Mouse (Mus musculus) forebrain, embryonic 16.5 days (tissue): Measurements from ENCODE around the gene Gnb1. TPM values are rescaled to one million over a fixed set of nuclear protein-coding genes. Genes with fewer than 3 reads are reported as not detected.
"Not testable (repeated sequence)": the region's sequence is repeated elsewhere in the genome, so short reads cannot be mapped to it uniquely, and the experiment has no call there.

Source experiments
- ATAC-seq: fragments of 200-750 bp; cut with Nextera tagmentation; 2 replicates; pipeline ENCODE4 v1.8.0; 2017; ENCODE audit warnings: mild to moderate bottlenecking, moderate library complexity
- H3K27ac ChIP-seq: fragments of 300-500 bp; sonication (generic); 2 replicates; pipeline ENCODE4 v1.5.1; 2014; ENCODE audit warnings: low read length, control low read depth
- H3K27me3 ChIP-seq: fragments of 300-500 bp; sonication (generic); replicated peaks from 2 replicates; pipeline ENCODE4 v1.6.1; 2014; ENCODE audit warnings: low read length; ENCODE audit not compliant: control insufficient read depth, insufficient read depth
- H3K36me3 ChIP-seq: fragments of 300-500 bp; sonication (generic); 2 replicates; pipeline ENCODE4 v1.6.1; 2014; ENCODE audit not compliant: control insufficient read depth, insufficient read depth
- H3K4me1 ChIP-seq: fragments of 300-500 bp; sonication (generic); replicated peaks from 2 replicates; pipeline ENCODE4 v1.6.1; 2014; ENCODE audit warnings: low read length; ENCODE audit not compliant: control insufficient read depth, insufficient read depth
- H3K4me2 ChIP-seq: fragments of 300-500 bp; sonication (generic); 2 replicates; pipeline ENCODE4 v1.6.1; 2014; ENCODE audit warnings: mild to moderate bottlenecking, low read length, control low read depth
- H3K4me3 ChIP-seq: fragments of 300-500 bp; sonication (generic); replicated peaks from 2 replicates; pipeline ENCODE4 v1.5.1; 2014; ENCODE audit warnings: mild to moderate bottlenecking, low read length, control low read depth
- H3K9ac ChIP-seq: fragments of 300-500 bp; sonication (generic); replicated peaks from 2 replicates; pipeline ENCODE4 v1.6.1; 2014; ENCODE audit warnings: low read depth, low read length, control low read depth
- H3K9me3 ChIP-seq: fragments of 300-500 bp; sonication (generic); 2 replicates; pipeline ENCODE4 v1.6.1; 2016; ENCODE audit warnings: low read length; ENCODE audit not compliant: control insufficient read depth
- WGBS: fragments of 180-500 bp; shearing (Covaris S2); extraction: QIAGEN DNeasy Blood & Tissue Kit; methylation state at CpG from one replicate; pipeline ENCODE4 v1.1.7; 2014; 5-methylcytosine and 5-hydroxymethylcytosine counted together
- polyA plus RNA-seq: library from polyadenylated mRNA; unstranded; fragments of >200 nt; fragmentation: Nextera tagmentation; extraction: Ambion mirVana; gene quantifications from 2 replicates; pipeline ENCODE4 v1.2.1, GENCODE M21; 2015

Gnb1 gene
- polyA plus RNA-seq, 1 experiment from 2014 or later = 1,158 TPM

- no peaks in the 10 kb centered on the region for H3K36me3 ChIP-seq
- H3K9me3 ChIP-seq = no peaks in the 10 kb centered on the region
- no peaks in the 10 kb centered on the region for H3K27me3 ChIP-seq
- H3K9ac ChIP-seq = no peak overlapping the region
- ATAC-seq = no peak
- H3K27ac ChIP-seq = no peak overlapping the region
- H3K4me2 ChIP-seq = no peak overlapping the region
- peaks cover 22% of the 10 kb centered on the region for H3K4me1 ChIP-seq
- WGBS = 91% methylated on average over 8 of the region's 8 CpGs
- H3K4me3 ChIP-seq = no peak overlapping the region
Observed at GRCm38 (mm10) chr4:155566555-155566954, 75.4 kb downstream of the Gnb1 start.

DNA sequence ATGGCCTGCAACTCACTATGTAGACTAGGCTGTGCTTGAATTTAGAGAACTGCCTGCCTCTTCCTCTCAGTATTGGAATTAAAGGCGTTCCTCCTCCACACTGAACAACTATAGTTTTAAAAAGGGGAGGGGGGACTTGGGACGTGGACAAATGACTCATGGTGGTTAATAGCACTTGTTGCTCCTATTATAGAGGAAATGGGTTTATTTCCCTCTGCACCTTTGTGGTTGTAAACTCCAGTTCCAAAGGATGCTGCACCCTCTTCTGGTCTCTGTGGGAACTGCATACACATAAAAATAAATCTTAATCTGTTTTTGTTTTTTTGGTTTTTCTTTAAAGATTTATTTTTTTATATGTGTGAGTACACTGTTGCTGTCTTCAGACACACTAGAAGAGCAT, 77.0 kb downstream of the Gnb1 start:
- no peak overlapping the region for H3K4me3 ChIP-seq
- no peak for ATAC-seq
- no peak overlapping the region for H3K4me2 ChIP-seq
- peaks cover 15% of the 10 kb centered on the region for H3K4me1 ChIP-seq
- H3K27me3 ChIP-seq = no peaks in the 10 kb centered on the region
- 36% methylated on average over 2 of the region's 2 CpGs for WGBS
- no peaks in the 10 kb centered on the region for H3K36me3 ChIP-seq
- no peak overlapping the region for H3K27ac ChIP-seq
- H3K9ac ChIP-seq = no peak overlapping the region
- H3K9me3 ChIP-seq = no peaks in the 10 kb centered on the region

DNA sequence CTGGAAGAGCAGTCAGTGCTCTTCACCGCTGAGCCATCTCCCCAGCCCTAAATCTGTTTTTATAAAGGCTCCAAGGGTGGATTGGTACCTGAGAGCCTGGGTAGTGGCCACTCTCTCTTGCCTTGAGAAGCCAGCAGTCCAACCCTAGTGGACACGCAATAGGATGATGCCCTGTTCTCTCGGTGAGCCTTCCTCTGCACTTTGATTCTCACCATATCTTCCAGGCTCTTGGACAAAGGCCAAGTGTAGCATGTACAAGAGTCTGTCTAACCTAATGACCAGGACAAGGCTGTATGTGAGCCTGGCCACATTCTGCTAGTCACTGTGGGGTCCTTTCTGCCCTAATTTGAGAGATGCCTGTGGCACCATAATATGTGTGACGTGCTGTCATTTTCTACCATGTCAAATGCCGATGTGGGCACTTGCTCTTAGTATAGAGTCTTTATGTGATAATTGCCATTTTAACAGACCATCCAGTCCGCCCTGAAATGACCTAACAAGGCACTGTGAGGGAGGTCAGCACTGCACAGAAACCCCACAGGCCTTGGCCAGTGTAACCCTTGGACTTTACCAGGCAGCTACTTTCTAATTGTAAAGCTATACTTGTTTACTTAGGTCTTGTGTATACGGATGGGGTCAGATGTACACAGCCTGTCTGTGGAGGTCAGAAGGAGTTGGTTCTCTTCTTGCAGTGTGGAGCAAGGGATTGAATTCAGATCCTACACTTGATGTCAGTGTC, 77.6 kb downstream of the Gnb1 start:
- H3K27ac ChIP-seq = no peak overlapping the region
- H3K36me3 ChIP-seq = no peaks in the 10 kb centered on the region
- H3K9ac ChIP-seq = 0 out of 2 replicates have a peak overlapping the region, but pooled peaks have one; percentile 25
- no peak for ATAC-seq
- H3K4me1 ChIP-seq = peaks cover 15% of the 10 kb centered on the region
- H3K4me2 ChIP-seq = no peak overlapping the region
- H3K9me3 ChIP-seq = no peaks in the 10 kb centered on the region
- H3K27me3 ChIP-seq = no peaks in the 10 kb centered on the region
- 89% methylated on average over 7 of the region's 7 CpGs for WGBS
- H3K4me3 ChIP-seq = no peak overlapping the region

DNA sequence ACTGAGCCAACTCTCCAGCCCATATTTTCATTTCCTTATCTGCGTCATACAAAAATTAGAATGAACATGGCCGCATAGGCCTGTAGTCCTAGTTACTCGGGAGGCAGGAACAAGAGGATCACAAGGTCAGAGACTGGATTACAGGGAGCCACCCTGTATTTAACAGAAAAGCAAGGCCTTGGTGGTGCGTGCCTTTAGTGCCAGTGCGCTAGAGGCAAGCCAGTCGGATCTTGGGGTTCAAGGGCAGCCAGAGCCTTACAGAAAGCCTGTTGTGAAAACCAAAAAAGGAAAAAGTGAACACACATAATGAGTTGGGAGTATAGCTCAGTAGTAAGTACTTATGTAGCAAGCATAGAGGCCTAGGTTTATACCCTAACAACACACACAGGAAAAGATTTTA, 78.7 kb downstream of the Gnb1 start:
- ATAC-seq = no peak
- H3K4me2 ChIP-seq = no peak overlapping the region
- no peak overlapping the region for H3K9ac ChIP-seq
- no peaks in the 10 kb centered on the region for H3K36me3 ChIP-seq
- H3K4me3 ChIP-seq = no peak overlapping the region
- WGBS = 92% methylated on average over 6 of the region's 6 CpGs
- H3K27me3 ChIP-seq = no peaks in the 10 kb centered on the region
- no peaks in the 10 kb centered on the region for H3K9me3 ChIP-seq
- peaks cover 8% of the 10 kb centered on the region for H3K4me1 ChIP-seq
- no peak overlapping the region for H3K27ac ChIP-seq

DNA sequence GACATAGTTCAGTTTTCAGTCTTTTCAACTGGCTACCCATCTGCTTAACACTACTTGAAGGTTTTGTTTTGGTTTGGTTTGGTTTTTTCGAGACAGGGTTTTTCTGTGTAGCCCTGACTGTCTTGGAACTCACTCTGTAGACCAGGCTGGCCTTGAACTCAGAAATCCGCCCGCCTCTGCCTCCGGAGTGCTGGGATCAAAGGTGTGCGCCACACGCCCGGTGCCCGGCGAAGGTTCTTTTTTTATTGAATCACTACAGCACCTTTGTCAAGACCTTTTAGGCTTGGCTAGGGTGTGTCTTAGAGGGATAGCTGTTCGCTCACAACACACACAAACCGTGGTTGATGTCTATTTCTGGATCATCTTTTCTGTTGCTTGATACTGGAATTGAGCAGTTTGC, 79.2 kb downstream of the Gnb1 start:
- H3K36me3 ChIP-seq, H3K4me1 ChIP-seq, H3K27ac ChIP-seq, H3K9ac ChIP-seq, H3K4me2 ChIP-seq, H3K4me3 ChIP-seq, ATAC-seq, H3K27me3 ChIP-seq, H3K9me3 ChIP-seq: not testable (repeated sequence)
- 96% methylated on average over 11 of the region's 11 CpGs for WGBS

GRCm38 (mm10) chr4:155571442-155571841, 80.3 kb downstream of the Gnb1 start:
- Histone ChIP-seq H3K9me3 (no peaks in the 10 kb centered on the region), H3K36me3 (no peaks in the 10 kb centered on the region), H3K9ac (no peak overlapping the region), H3K4me1 (no peaks in the 10 kb centered on the region), H3K27me3 (no peaks in the 10 kb centered on the region), H3K4me3 (no peak overlapping the region), H3K27ac (no peak overlapping the region), H3K4me2 (no peak overlapping the region)
- no peak for ATAC-seq
- 86% methylated on average over 2 of the region's 2 CpGs for WGBS

- Histone ChIP-seq H3K36me3 (no peaks in the 10 kb centered on the region; the same call in 1 of the 2 replicates), H3K27ac (no peak overlapping the region), H3K27me3 (no peaks in the 10 kb centered on the region), H3K4me1 (no peaks in the 10 kb centered on the region), H3K4me2 (no peak overlapping the region), H3K4me3 (no peak overlapping the region), H3K9ac (no peak overlapping the region), H3K9me3 (no peaks in the 10 kb centered on the region)
- 95% methylated on average over 2 of the region's 2 CpGs for WGBS
- no peak for ATAC-seq
Observed at GRCm38 (mm10) chr4:155573155-155573554, 82.0 kb downstream of the Gnb1 start.

DNA sequence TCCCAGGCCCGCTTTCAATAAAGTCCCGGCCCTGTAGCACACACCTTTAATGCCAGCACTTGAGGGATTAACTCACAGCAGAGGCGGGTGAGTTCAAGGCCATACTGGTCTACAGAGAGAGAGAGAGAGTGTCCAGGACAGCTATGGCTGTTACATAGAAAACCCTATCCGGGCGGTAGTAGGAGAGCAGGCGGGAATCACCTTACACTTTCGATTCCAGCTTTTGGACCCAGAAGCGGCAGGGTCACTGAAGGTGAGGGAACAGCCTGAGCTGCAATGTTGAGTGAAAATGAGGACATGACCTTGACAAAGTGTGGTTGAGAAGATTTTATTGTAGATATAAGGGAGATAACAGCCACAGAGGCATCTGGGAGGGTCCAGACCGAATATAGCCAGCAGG, 82.7 kb downstream of the Gnb1 start:
- Histone ChIP-seq H3K36me3 (no peaks in the 10 kb centered on the region; the same call in 1 of the 2 replicates), H3K27me3 (no peaks in the 10 kb centered on the region), H3K9me3 (no peaks in the 10 kb centered on the region), H3K9ac (no peak overlapping the region), H3K27ac (no peak overlapping the region), H3K4me1 (no peaks in the 10 kb centered on the region), H3K4me3 (no peak overlapping the region), H3K4me2 (no peak overlapping the region)
- 97% methylated on average over 9 of the region's 9 CpGs for WGBS
- no peak for ATAC-seq

- no peaks in the 10 kb centered on the region for H3K4me1 ChIP-seq
- H3K36me3 ChIP-seq = no peaks in the 10 kb centered on the region; the same call in 1 of the 2 replicates
- no peak for ATAC-seq
- H3K9ac ChIP-seq = no peak overlapping the region
- no peaks in the 10 kb centered on the region for H3K9me3 ChIP-seq
- no peaks in the 10 kb centered on the region for H3K27me3 ChIP-seq
- H3K4me2 ChIP-seq = no peak overlapping the region
- H3K4me3 ChIP-seq = no peak overlapping the region
- WGBS = 92% methylated on average over 11 of the region's 11 CpGs
- no peak overlapping the region for H3K27ac ChIP-seq
Observed at GRCm38 (mm10) chr4:155574931-155575330, 83.8 kb downstream of the Gnb1 start.

DNA sequence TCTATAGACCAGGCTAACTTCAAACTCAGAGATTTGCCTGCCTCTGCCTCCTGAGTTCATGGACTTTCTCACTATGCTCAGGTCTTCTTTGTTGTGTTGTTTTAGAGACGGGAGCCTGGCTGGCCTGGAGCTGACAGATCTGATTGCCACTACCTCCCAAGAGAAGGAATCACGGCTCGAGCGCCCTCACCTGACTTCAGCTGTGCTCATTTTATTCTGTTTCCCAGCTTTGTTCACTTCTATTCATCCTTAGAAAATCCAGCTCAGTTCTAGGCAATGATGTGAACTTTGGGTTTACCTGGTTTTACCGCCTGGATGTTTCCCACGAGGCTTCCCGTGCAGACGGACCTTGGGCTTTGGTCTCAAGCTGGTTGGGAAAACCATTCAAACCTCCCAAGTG, 84.4 kb downstream of the Gnb1 start:
- no peak overlapping the region for H3K4me3 ChIP-seq
- H3K9ac ChIP-seq = no peak overlapping the region
- WGBS = 89% methylated on average over 8 of the region's 8 CpGs
- H3K4me1 ChIP-seq = no peaks in the 10 kb centered on the region
- H3K9me3 ChIP-seq = no peaks in the 10 kb centered on the region
- no peaks in the 10 kb centered on the region for H3K27me3 ChIP-seq
- no peaks in the 10 kb centered on the region; the same call in 1 of the 2 replicates for H3K36me3 ChIP-seq
- ATAC-seq = no peak
- H3K4me2 ChIP-seq = no peak overlapping the region
- H3K27ac ChIP-seq = no peak overlapping the region
